ENCODE assay signal across 7 mouse cellular contexts in the genomic region with DNA sequence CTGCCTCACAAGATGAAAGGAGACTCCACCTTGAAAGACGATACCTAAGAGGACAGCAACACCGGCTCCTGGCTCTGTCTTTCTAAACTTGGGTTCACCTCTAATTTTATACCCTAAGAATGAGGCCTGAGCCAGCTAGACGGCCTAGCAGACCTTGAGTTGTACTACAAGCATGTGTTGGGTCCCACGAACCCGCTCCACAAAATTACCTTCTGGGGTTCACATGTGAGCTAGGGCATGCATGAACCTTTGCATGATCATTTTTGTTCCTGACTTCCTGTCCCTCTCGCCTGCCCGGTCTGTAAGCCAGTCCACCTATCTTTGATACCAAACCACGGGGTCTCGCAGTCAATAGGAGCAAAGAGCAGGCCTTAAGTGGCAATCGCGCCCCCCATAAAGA. TPM values are rescaled to one million over a fixed set of nuclear protein-coding genes. Genes with fewer than 3 reads are reported as not detected.
A peak's percentile ranks its signal among the peaks of the same experiment; 100 is the strongest.
DNase-seq lines count a peak whose midpoint lies in the region; ATAC-seq and TF ChIP-seq lines count a peak whose summit lies in the region.

No protein-coding gene starts in this region.

- no peak for ATAC-seq in lung, embryonic 15.5 days (ENCODE audit: borderline replicate concordance, extremely low read depth, low FRiP score, low TSS enrichment)
- no peak for ATAC-seq in hindbrain, embryonic 15.5 days (ENCODE audit: low FRiP score, low read depth)
- ATAC-seq in midbrain, postnatal 0 days (ENCODE audit: low FRiP score) = no peak

- TF ChIP-seq POLR2A in cortical plate, adult 2 months (IDR thresholded peaks at IDR 0.05; ENCODE audit: extremely low read depth, insufficient read depth, low read length) = no peak

- intact Hi-C loops in left cerebral cortex, postnatal 25 days (cut with DNase I) = loop anchor here (5.0 to 10.0 kb wide), 3 partner anchors 75 to 247 kb away; partner anchors contain the start of gene Tob1

- WGBS in lung, embryonic 15.5 days = 2% methylated on average over 11 of the region's 11 CpGs
- WGBS in hindbrain, embryonic 15.5 days = 5% methylated on average over 11 of the region's 11 CpGs
- 4% methylated on average over 11 of the region's 11 CpGs for WGBS in midbrain, postnatal 0 days

- H3K4me3 ChIP-seq in lung, embryonic 15.5 days = peak overlapping the region; percentile 68
- peak overlapping the region; percentile 75 for H3K4me3 ChIP-seq in cortical plate, adult 2 months (ENCODE audit: insufficient read depth, low read length)
- peak overlapping the region; percentile 96 for H3K4me3 ChIP-seq in hindbrain, embryonic 15.5 days
- H3K4me3 ChIP-seq in midbrain, postnatal 0 days (ENCODE audit: low read depth, low read length) = peak overlapping the region; percentile 57

- peak overlapping the region; percentile 70 for H3K9ac ChIP-seq in lung, embryonic 15.5 days
- peak overlapping the region; percentile 76 for H3K9ac ChIP-seq in hindbrain, embryonic 15.5 days
- H3K9ac ChIP-seq in midbrain, postnatal 0 days (replicated peaks; ENCODE audit: low read length, poor library complexity, severe bottlenecking) = peak overlapping the region; percentile 70

- DNase-seq in lung, postnatal 25 days (ENCODE audit: low spot score) = no peak
- DNase-seq in midbrain, postnatal 0 days (ENCODE audit: low spot score) = peak; percentile 10
- no peak for DNase-seq in adrenal gland, adult 8-10 months
- DNase-seq in left cerebral cortex, postnatal 25 days (ENCODE audit: low spot score in 2 of 2) = no peak

- H3K4me2 ChIP-seq in lung, embryonic 15.5 days = peak overlapping the region; percentile 65
- peak overlapping the region; percentile 74 for H3K4me2 ChIP-seq in hindbrain, embryonic 15.5 days
- H3K4me2 ChIP-seq in midbrain, postnatal 0 days (ENCODE audit: low read depth, low read length, poor library complexity, severe bottlenecking) = peak overlapping the region; percentile 68

- no peak for TF ChIP-seq CTCF in cortical plate, adult 2 months (IDR thresholded peaks at IDR 0.05; ENCODE audit: extremely low read depth, insufficient read depth, low read length)
- TF ChIP-seq CTCF in midbrain, postnatal 0 days (IDR thresholded peaks at IDR 0.05) = no peak

- peaks cover 34% of the 10 kb centered on the region for H3K36me3 ChIP-seq in lung, embryonic 15.5 days
- peaks cover 34% of the 10 kb centered on the region for H3K36me3 ChIP-seq in hindbrain, embryonic 15.5 days
- peaks cover 23% of the 10 kb centered on the region for H3K36me3 ChIP-seq in midbrain, postnatal 0 days (ENCODE audit: insufficient read depth, low read length)

- peaks cover 15% of the 10 kb centered on the region for H3K4me1 ChIP-seq in lung, embryonic 15.5 days
- peaks cover 2% of the 10 kb centered on the region; the same call in 1 of the 2 replicates for H3K4me1 ChIP-seq in cortical plate, adult 2 months (ENCODE audit: control insufficient read depth, insufficient read depth, low read length)
- peaks cover 27% of the 10 kb centered on the region for H3K4me1 ChIP-seq in hindbrain, embryonic 15.5 days (replicated peaks)
- no peaks in the 10 kb centered on the region for H3K4me1 ChIP-seq in midbrain, postnatal 0 days (ENCODE audit: insufficient read depth, low read length)

- H3K9me3 ChIP-seq in lung, embryonic 15.5 days = no peaks in the 10 kb centered on the region
- H3K9me3 ChIP-seq in hindbrain, embryonic 15.5 days = no peaks in the 10 kb centered on the region
- H3K9me3 ChIP-seq in midbrain, postnatal 0 days (ENCODE audit: low read length) = no peaks in the 10 kb centered on the region

- peak overlapping the region; percentile 45; the same call in 1 of the 2 replicates for H3K27ac ChIP-seq in lung, embryonic 15.5 days
- peak overlapping the region; percentile 26; the same call in 1 of the 2 replicates for H3K27ac ChIP-seq in cortical plate, adult 2 months (ENCODE audit: insufficient read depth, low read length)
- peak overlapping the region; percentile 90 for H3K27ac ChIP-seq in hindbrain, embryonic 15.5 days (replicated peaks)
- H3K27ac ChIP-seq in midbrain, postnatal 0 days (ENCODE audit: low read depth, low read length) = peak overlapping the region; percentile 78

- H3K27me3 ChIP-seq in lung, embryonic 15.5 days = no peaks in the 10 kb centered on the region
- H3K27me3 ChIP-seq in hindbrain, embryonic 15.5 days = no peaks in the 10 kb centered on the region
- H3K27me3 ChIP-seq in midbrain, postnatal 0 days (ENCODE audit: insufficient read depth, low read length) = no peaks in the 10 kb centered on the region

RNA-seq across cellular contexts. Expression of gene Gm20390, which starts 0.7 kb away (rescaled TPM):
- polyA plus RNA-seq in lung, embryonic 15.5 days (2015; fragmentation: Nextera tagmentation; extraction: Ambion mirVana) = 379 and 404 TPM in 2 replicates
- 67.5 and 82.7 TPM in 2 replicates for polyA plus RNA-seq in cortical plate, adult 2 months (2012; rRNA removed)
- 369 and 383 TPM in 2 replicates for polyA plus RNA-seq in hindbrain, embryonic 15.5 days (2015; fragmentation: Nextera tagmentation; extraction: Ambion mirVana)
- total RNA-seq in midbrain, postnatal 0 days (2014; rRNA removed) = 61.1 and 113 TPM in 2 replicates
- polyA plus RNA-seq in midbrain, postnatal 0 days (2015; fragmentation: Nextera tagmentation; extraction: Ambion mirVana) = 370 and 379 TPM in 2 replicates
- total RNA-seq in adrenal gland, adult 8-10 months (2022) = 100 to 1,000 TPM in 1 of 4 experiments, 10 to 100 TPM in 3; 71.9 to 117 (median 88.3) TPM
- total RNA-seq in left cerebral cortex, postnatal 25 days (2021) = 100 to 1,000 TPM; 106 to 109 TPM

RNA-seq across cellular contexts. Expression of gene Nme1, which starts 0.9 kb away (rescaled TPM):
- 123 and 129 TPM in 2 replicates for polyA plus RNA-seq in lung, embryonic 15.5 days (2015; fragmentation: Nextera tagmentation; extraction: Ambion mirVana)
- polyA plus RNA-seq in cortical plate, adult 2 months (2012; rRNA removed) = 220 and 244 TPM in 2 replicates
- 346 and 369 TPM in 2 replicates for polyA plus RNA-seq in hindbrain, embryonic 15.5 days (2015; fragmentation: Nextera tagmentation; extraction: Ambion mirVana)
- 46.2 and 66.9 TPM in 2 replicates for total RNA-seq in midbrain, postnatal 0 days (2014; rRNA removed)
- polyA plus RNA-seq in midbrain, postnatal 0 days (2015; fragmentation: Nextera tagmentation; extraction: Ambion mirVana) = 383 and 424 TPM in 2 replicates
- 10 to 100 TPM; 36.1 to 56.6 (median 44.8) TPM for total RNA-seq in adrenal gland, adult 8-10 months (2022)
- total RNA-seq in left cerebral cortex, postnatal 25 days (2021) = 100 to 1,000 TPM; 119 TPM

RNA-seq across cellular contexts. Expression of gene Nme2, which starts 11.3 kb away (rescaled TPM):
- 258 and 287 TPM in 2 replicates for polyA plus RNA-seq in lung, embryonic 15.5 days (2015; fragmentation: Nextera tagmentation; extraction: Ambion mirVana)
- polyA plus RNA-seq in cortical plate, adult 2 months (2012; rRNA removed) = 108 and 129 TPM in 2 replicates
- 94.8 and 100 TPM in 2 replicates for polyA plus RNA-seq in hindbrain, embryonic 15.5 days (2015; fragmentation: Nextera tagmentation; extraction: Ambion mirVana)
- 237 and 286 TPM in 2 replicates for total RNA-seq in midbrain, postnatal 0 days (2014; rRNA removed)
- polyA plus RNA-seq in midbrain, postnatal 0 days (2015; fragmentation: Nextera tagmentation; extraction: Ambion mirVana) = 139 and 145 TPM in 2 replicates
- total RNA-seq in adrenal gland, adult 8-10 months (2022) = 100 to 1,000 TPM; 422 to 501 (median 468) TPM
- total RNA-seq in left cerebral cortex, postnatal 25 days (2021) = 10 to 100 TPM; 63.4 to 79.0 TPM

RNA-seq across cellular contexts. Expression of gene Spag9, which starts 28.5 kb away (rescaled TPM):
- 37.1 and 39.4 TPM in 2 replicates for polyA plus RNA-seq in lung, embryonic 15.5 days (2015; fragmentation: Nextera tagmentation; extraction: Ambion mirVana)
- polyA plus RNA-seq in cortical plate, adult 2 months (2012; rRNA removed) = 126 and 130 TPM in 2 replicates
- 77.4 and 89.5 TPM in 2 replicates for polyA plus RNA-seq in hindbrain, embryonic 15.5 days (2015; fragmentation: Nextera tagmentation; extraction: Ambion mirVana)
- 131 and 161 TPM in 2 replicates for total RNA-seq in midbrain, postnatal 0 days (2014; rRNA removed)
- 66.8 and 80.7 TPM in 2 replicates for polyA plus RNA-seq in midbrain, postnatal 0 days (2015; fragmentation: Nextera tagmentation; extraction: Ambion mirVana)
- 100 to 1,000 TPM in 2 of 4 experiments, 10 to 100 TPM in 2; 93.5 to 138 (median 115) TPM for total RNA-seq in adrenal gland, adult 8-10 months (2022)
- total RNA-seq in left cerebral cortex, postnatal 25 days (2021) = 100 to 1,000 TPM; 272 to 282 TPM

Comparison
In these comparisons a context has a peak if more than half of its experiments do, and no peak if none do; other contexts are left out.
1. H3K27ac ChIP-seq: peak in every context shown above with its lines; median percentile 90 in hindbrain, embryonic 15.5 days; 78 in midbrain, postnatal 0 days; 45 in lung, embryonic 15.5 days; 26 in cortical plate, adult 2 months.